ENCODE assay signal across 18 mouse cellular contexts in genomic region chr1:37322690-37323089, GRCm38 (mm10). TPM values are rescaled to one million over a fixed set of nuclear protein-coding genes. Genes with fewer than 3 reads are reported as not detected.
DNase-seq lines count a peak whose midpoint lies in the region; ATAC-seq lines count a peak whose summit lies in the region.
"Had no signal": no experiment of that assay in that cellular context is flagged by ENCODE, and none has a peak within 500 bp of the region (broad histone marks: within the 10 kb centered on the region; RNA-seq: fewer than 3 reads in every experiment).

No protein-coding gene starts in this region.

- no peaks in the 10 kb centered on the region for H3K9me3 ChIP-seq in midbrain, embryonic 10.5 days (replicated peaks)
- H3K9me3 ChIP-seq: embryonic facial prominence, embryonic 13.5 days; forebrain, embryonic 12.5 days; heart, embryonic 12.5 days; hindbrain, embryonic 13.5 days had no signal

- H3K36me3 ChIP-seq in midbrain, embryonic 10.5 days: no peaks in the 10 kb centered on the region
- H3K36me3 ChIP-seq: embryonic facial prominence, embryonic 13.5 days; forebrain, embryonic 12.5 days; heart, embryonic 12.5 days; hindbrain, embryonic 13.5 days had no signal

- peak; percentile 64; the same call in 1 of the 2 replicates for ATAC-seq in frontal cortex, adult (ENCODE audit: low TSS enrichment)
- peak; percentile 75 for ATAC-seq in megakaryocyte, adult 5-6 weeks (ENCODE audit: poor library complexity, severe bottlenecking)
- ATAC-seq: forebrain, embryonic 16.5 days; hindbrain, postnatal 0 days had no signal

- no peak overlapping the region for H3K27ac ChIP-seq in midbrain, embryonic 10.5 days (replicated peaks)
- H3K27ac ChIP-seq: embryonic facial prominence, embryonic 13.5 days; forebrain, embryonic 12.5 days; hindbrain, embryonic 13.5 days; hindbrain, postnatal 0 days had no signal

- WGBS in midbrain, embryonic 10.5 days: 92% methylated on average over 2 of the region's 2 CpGs

- no peak overlapping the region for H3K4me3 ChIP-seq in midbrain, embryonic 10.5 days
- H3K4me3 ChIP-seq: embryonic facial prominence, embryonic 13.5 days; forebrain, embryonic 12.5 days; heart, embryonic 12.5 days; hindbrain, embryonic 13.5 days had no signal

- H3K4me1 ChIP-seq in midbrain, embryonic 10.5 days: peaks cover 4% of the 10 kb centered on the region; the same call in 1 of the 2 replicates
- H3K4me1 ChIP-seq: forebrain, embryonic 12.5 days had no signal

- no peak for DNase-seq in frontal cortex, postnatal 10 days (ENCODE audit: low spot score in 2 of 2)
- peak; percentile 39 for DNase-seq in layer of hippocampus, adult 9-11 months
- DNase-seq in layer of hippocampus, postnatal 14 days (ENCODE audit: low spot score in 2 of 2): no peak
- no peak for DNase-seq in midbrain, embryonic 10.5 days (ENCODE audit: low spot score)
- DNase-seq in heart, postnatal 4 days: no peak
- no peak for DNase-seq in Muller cell, postnatal 12 days (ENCODE audit: inconsistent ontology term)
- DNase-seq: adrenal gland, adult 2 months; adrenal gland, postnatal 25 days; heart, postnatal 36 days had no signal

- no peaks in the 10 kb centered on the region for H3K27me3 ChIP-seq in midbrain, embryonic 10.5 days (ENCODE audit: low read depth, poor library complexity, severe bottlenecking)
- H3K27me3 ChIP-seq: CH12.LX; embryonic facial prominence, embryonic 13.5 days; forebrain, embryonic 12.5 days; heart, embryonic 12.5 days; hindbrain, embryonic 13.5 days had no signal

RNA-seq across cellular contexts. Expression of gene Inpp4a, which starts 23.0 kb away (rescaled TPM):
- total RNA-seq in layer of hippocampus, postnatal 14 days (2021): 100 to 1,000 TPM; 123 to 132 TPM
- 44.0 and 44.2 TPM in 2 replicates for total RNA-seq in megakaryocyte, adult 5-6 weeks (2015)
- total RNA-seq in megakaryocyte, adult 5-6 weeks (2017): 23.2 and 36.3 TPM in 2 replicates
- 11.9 and 17.4 TPM in 2 replicates for polyA plus RNA-seq in midbrain, embryonic 10.5 days (2016; fragmentation: Nextera tagmentation; extraction: Ambion mirVana)
- total RNA-seq in heart, postnatal 4 days (2021): 10 to 100 TPM; 17.2 to 18.7 TPM
